Mouse (Mus musculus) cerebellum, postnatal 10 days (tissue): ENCODE results near the gene N4bp2l1.
A peak's percentile ranks its signal among the peaks of the same experiment; 100 is the strongest.

Source experiments
- DNase-seq, 2 experiments: peaks; one replicate each; pipeline ENCODE4 v3.0.0; 2021; ENCODE audit warnings: mixed read lengths in 2 of 2

N4bp2l1 gene

DNA sequence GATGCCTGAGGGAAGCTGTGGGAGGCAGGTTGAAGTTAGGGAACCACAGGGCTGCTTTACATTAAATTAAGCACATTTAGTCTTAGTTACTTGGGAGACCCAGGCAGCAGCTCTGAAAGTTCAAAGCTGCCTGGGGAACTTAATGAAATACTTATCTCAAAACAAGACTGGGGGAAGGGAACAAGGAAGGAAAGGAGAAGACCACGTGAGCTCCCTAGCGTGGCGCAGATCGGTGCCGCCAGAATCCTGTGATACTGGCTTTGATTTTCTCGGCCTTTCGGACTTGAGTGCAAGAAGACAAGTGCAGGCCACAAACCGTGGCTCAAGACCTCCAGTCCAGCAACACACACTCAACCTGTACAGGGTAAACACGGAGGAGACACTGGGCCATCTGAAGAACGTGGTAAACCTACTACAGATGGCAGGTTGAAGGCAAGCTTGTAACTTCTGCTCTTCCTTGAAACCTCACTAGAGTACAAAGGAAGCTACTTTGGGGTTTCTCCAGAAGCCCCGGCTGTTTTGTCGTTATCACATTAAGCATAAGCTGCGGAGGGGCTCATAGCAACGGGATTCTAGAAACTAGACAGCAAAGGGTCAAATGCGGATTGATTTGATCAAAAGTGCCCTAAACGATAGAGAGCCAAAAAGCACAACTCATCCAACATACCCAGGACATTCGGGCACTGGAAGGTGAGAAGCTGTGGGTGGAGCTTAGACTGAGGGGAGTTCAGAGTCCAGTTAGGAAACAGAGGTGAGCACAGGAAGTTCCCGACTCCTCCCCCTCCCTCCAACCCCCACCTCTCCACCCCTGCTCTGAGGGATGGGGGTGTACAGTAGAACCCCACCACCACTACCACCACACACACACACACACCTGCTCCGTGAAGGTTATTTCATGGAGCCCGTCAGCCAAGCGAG is 1.5 kb upstream of the N4bp2l1 start:
- DNase-seq = no peak

DNA sequence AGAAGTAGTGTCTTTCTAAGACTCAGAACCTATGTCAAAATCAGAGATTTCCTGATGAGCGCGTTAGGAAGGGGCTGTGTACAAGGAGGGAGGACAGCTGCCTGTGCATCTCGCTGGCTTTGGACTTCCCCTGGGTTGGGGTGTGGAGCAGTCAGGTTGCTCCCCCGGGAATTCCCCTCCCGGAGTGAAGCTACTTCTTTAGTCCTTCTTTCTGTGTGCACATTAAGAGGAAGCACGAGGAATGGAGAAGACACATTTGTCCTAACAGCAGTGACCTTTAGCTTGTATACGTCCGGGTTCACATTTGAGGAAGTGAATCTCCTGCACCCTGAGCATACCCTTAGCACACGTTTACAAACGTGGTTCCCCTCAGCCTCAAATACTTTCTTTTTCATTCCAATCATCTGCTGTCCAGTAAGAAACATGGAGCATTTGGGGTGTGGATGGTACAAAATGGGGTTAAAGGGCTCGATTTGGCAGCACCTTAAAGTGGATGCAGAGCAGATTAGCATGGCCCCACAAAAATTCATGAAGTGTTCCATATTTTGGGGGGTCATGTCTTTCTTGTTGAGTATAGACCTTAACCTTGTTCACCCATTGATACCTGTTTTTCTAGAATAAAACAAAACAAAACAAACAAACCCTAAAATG is 1.5 kb downstream of the N4bp2l1 start:
- DNase-seq = peak; percentile 30

DNA sequence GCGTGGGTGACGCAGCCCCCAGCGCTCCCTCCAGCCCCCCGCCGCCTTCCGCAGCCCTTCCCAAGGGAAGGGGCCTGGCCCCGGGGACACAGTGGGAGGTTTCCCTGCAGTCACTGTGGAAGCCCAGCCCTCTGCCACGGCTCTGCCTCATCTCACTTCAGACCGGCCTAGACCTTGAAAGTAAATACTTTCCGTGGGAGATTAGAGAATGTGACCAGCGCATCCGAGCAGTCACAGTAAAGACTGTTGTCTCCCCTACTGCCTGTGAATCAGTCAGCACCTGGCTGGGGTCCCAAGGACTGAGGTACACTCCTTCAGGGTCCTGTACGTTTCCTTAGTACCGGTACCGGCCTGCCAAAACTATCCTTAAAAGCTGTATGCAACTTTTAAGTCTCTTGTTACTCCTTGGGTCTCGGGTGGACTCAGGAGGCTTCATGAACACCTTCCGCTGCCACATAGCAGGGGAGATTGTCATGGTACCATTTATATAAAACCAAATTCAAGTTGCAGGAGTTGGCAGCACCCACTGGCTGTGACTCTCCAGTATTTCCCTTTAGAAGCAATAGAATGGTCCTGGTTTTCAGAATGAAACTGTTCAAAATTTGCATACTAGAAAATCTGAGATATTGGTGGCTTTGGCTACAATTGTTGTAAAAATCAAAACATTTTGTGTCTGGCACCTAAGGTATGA is 2.2 kb downstream of the N4bp2l1 start:
- peak in 1 of 2 experiments; percentile 69 for DNase-seq

DNA sequence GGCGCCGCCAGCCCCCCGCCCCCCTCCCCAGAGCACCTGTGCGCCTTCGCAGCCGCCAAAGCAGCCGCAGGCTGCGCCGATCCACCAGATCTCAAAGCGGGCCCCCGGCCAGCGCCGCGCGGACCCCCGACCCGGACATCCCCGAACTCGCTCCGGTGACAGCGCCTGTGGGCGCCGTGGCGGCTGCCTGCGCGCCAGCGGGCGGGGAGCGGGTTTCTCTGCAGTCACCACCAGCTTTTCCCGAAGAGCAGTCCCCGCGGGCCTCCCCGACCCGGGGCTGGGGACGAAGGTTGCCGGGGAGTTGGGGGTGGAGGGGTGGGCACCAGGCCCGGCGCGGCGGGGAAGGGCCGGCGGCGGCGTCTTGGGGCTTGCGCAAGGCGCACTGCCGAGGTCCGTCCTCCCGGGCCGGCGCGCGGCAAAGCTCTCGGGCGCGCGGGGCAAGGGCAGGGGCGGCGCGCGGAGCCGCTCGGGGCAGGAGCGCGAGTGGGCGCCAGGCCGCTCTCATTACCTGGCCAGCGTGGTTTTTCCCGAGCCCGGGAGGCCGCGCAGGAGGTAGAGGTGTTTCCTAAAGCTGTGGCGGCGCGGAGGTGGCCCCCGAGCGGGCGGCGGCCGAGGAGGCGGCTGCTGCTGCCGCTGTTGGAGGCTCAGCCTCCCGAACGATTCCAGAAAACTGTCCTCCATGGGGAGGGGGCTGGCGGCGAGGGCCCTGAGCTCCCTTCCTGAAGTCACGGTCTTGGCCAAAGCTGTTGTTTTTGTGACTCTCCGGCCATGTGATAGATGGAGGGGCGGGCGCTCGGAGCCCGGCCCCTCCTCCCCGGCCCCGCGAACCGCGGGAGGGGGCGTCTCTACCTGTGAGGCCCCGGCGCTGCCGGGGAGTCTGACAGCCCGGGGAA is 3.0 kb downstream of the N4bp2l1 start:
- DNase-seq = peak; percentile 81 to 82

DNA sequence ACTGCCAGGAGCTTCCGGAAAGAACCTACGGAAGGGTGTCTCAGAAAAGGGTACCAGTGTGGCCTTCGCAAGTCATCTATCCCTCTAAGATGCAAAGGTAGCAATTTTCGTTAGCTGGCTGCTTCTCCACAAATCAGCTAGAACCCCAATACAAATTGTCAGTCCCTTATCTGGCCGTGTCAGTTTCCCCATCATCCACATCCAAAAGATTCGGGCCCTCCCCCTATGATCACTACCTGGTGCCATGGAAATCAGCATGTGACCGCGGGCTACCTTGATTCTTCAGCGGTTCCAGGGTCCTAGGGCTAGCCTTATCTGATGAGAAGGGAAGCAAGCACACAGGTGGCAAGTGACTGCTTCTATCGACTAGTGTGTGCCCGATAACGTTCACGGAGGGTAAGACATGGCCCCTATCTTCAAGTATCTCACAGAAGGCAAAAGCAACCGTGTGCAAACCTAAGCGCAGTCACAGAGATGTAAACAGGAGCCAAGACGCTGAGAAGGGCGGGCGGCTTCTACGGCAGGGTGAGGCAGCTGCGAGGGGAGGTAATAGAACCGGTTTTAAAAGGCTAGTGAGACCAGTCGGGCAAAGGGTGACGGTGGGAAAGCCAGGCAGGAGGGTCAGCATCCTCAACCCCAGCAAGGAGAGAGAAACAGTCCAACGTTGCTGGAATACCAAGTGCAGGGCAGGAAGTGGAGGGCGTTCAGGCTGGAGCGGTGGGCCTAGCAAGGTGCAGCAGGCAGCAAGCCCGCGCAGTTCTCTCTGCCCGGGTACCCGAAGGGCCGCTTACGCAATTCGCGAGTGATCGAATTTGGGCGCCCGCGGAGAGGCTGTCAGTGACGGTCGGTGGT is 3.9 kb downstream of the N4bp2l1 start:
- DNase-seq = peak; percentile 56 to 63

DNA sequence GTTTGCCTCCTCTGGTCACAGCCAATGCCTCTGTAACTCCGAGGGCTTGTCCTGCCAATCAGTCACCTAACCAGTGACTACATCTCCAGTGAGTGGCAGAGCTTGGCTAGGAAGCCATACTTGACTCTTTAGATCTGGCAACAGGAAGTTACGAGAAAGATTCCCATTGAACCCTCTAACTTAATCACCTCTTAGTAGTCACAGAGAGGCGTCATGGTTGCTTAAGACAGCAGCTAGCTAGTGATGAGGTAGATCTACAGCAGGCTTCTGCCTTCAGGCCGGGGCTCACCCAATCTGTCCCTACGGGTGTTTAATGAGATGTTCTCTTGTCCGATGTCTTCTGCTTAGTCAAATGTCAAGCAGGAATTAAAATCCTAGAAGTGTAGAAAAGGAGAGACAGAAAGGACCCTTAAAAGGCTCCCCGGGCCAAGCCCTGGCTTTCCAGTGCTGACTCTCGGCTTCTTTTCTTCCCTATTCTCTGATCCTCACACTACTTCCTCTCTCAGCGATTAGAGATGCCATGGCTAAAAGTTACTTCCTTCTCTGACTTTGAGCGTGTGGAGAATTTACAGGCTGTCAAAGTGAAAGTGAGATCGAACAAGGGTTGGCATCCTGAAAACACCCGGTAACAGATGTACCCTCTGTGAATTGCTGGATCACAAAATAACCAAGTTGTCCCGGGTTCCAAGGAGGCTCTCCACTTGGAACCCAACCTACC is 4.6 kb downstream of the N4bp2l1 start:
- DNase-seq = peak in 1 of 2 experiments; percentile 14

DNA sequence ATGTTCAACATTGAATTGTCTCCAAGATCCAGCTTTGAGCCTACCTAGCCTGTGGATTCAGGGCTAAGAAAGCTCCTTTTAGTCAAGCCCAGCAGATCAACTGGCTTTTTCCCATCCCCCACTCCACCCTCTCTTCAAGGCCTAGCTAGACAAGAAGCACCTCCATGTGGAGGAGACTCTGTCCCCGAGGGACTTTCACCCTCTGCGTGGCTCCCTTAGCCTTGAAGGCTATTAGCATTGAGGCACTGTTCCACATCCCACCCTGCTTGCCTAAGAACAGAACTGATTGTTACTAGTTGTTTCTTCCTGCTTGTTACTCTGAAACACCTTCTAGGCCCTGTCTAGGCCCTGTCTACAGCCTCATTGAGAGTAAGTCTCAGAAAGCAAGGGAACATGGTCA is 7.0 kb downstream of the N4bp2l1 start:
- no peak for DNase-seq

DNA sequence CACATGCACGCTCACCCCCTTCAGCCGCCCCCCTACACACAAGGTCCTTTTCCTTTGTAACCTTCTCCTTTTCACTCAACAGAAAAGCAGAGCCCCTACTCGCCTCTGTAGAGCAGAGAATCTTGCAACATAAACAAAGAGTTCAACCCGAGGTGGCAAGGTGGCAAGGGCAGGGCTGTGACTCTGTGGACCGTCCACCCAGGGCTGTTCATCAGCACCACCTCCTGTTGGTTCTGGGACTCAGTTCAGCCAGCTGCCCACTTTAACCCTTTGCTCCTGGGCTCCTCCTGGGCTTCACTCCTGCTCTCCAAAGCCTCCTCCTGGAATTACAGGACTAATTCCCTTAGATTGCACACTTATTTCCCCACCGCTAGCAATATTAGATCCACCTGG is 12.7 kb downstream of the N4bp2l1 start:
- DNase-seq = no peak

DNA sequence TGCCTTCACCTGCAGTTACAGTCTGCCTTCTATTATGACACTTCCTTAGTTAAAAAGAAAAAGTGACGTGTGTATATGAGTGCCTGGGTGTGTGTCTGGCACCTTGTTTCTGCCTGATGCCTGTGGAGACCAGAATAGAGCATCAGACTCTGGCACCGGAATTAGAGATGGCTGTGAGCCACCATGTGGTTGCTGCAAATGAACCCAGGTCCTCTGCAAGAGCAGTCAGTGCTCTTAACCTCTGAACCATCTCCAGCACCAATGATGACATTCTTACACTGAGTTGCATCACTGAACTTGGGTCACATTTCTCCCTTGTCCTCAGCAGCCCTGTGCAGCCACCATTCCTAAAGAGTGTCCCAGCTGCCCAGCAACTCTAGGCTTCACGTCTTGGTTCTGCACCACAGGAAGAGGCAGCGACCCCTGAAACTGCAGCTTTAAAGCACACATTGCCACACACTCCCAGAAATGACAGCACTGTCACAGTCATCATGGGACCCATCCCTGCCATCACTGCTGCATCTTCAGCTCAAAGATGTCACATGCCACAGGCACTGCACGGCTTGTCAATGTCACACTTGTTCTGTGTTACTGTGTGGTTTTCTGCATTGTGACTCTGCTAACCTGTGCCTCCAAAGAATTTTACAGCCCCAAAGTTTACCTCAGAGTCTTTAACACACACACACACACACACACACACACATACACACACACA is 13.2 kb downstream of the N4bp2l1 start:
- DNase-seq = peak; percentile 30 to 40

DNA sequence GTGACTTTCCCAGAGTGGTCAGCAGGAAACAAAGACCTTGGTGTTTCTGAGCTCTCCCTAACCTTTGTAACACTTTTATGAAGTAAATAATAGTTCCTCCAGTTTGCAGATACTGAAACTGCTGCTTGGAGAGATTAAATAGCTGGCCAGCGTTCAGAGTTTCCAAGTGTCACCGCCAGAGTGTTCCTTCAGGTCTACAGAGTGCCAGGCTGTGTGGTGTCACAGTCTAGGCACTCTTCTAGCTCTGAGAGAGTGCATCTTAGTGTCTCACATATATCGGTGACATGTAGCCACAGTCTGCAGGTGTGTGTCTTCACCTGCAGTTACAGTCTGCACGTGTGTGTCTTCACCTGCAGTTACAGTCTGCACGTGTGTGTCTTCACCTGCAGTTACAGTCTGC is 13.8 kb downstream of the N4bp2l1 start:
- DNase-seq = no peak

DNA sequence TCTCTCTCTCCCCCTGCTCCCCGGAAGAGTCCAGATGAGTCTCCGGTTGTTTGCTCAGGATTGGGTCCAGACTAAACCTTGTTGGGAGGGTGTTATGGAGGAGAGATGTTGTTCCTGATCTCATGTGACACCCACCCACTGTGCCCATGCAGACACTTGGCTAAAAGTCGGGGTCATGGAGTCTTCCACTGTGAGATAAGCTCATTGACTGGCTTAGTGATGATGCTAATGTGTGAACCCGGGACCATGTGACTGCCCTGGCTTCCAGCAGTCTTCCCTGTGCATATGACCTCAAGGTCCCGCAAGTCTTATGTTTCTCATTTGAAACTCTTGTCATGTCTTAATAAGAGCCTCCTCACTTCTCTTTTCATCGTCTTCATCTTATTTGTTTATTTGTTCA is 15.8 kb downstream of the N4bp2l1 start:
- peak; percentile 73 to 79 for DNase-seq

DNA sequence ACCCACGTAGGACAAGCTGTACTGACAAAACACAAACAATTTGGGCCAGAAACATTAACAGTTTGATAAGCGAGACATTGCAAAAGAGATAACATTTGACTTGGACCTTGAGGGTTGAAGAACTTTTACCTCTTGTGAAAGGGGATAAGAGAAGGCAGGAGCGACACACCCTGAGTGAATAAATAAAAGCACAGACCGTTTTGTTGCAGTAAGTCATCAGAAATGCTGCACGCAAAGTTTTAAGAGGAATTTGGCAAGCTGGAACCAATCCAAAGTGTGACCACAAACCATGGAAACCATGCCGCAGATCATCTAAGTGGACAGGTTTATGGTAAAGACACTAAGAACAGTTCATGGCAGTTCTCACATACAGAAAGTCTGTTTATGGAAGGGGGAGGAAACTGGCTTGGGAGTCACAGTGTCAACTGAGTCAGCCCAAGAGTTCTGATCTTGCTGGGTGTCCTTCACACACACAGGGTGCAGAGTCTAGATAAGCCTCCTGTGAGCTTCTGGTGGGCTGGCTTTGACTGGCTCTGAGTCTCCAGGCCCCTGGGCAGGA is 18.3 kb downstream of the N4bp2l1 start:
- DNase-seq = no peak

DNA sequence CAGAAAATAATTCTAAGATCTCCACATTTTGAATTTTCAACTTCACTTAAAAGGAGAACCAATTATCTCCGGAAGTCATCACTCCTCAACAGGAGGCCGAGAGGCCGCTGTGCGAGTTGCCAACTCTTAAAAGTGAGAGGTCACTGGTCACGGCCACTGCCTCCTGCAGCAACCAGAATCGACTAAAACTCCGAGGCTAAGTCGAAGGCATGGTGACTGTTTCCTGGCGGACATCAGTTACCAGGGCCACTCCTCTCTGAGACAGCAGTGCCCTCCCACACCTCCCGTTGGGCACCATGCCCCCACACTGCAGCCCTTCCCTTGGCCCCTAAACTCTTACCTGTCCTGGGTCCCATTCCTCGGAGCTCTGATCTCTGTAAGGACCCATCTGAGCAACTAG is 20.2 kb downstream of the N4bp2l1 start:
- no peak for DNase-seq

DNA sequence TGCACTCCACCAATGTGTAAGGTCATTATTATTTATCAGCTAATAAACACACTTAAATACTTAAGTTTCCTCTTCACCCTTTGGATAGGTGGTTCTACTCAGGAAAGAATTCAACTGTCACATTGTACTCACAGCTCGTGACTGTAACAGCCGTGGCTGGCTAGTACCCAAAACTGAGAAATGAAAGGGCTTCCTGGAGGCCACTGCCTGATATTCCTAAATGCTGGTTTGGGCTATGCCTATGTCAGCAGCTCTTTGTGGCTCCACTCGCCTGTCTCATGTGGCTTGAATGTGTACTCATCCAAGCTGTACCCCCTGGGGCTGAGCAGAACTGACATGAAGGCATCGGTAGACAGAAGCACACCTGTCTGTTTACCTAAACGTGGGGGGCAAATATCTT is 22.1 kb downstream of the N4bp2l1 start:
- no peak for DNase-seq

DNA sequence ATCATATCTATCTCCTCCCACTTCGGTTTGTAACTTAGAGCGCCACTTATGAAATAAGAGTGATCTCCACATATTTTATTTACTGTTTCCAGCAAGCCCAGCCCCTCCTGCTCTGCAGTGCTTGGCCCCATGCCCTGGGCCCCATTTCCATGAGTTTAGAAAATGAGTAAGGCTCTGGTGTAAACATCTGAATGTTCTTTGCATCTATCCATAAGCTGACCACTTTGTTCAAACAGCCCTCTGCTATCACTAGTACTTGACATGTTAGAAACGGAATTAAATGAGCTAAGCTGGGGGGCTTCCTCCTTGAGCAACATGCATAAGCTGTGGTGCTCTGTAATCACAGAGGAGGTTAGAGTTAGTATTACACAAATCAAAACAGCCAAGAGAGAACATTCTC is 22.6 kb downstream of the N4bp2l1 start:
- no peak for DNase-seq

DNA sequence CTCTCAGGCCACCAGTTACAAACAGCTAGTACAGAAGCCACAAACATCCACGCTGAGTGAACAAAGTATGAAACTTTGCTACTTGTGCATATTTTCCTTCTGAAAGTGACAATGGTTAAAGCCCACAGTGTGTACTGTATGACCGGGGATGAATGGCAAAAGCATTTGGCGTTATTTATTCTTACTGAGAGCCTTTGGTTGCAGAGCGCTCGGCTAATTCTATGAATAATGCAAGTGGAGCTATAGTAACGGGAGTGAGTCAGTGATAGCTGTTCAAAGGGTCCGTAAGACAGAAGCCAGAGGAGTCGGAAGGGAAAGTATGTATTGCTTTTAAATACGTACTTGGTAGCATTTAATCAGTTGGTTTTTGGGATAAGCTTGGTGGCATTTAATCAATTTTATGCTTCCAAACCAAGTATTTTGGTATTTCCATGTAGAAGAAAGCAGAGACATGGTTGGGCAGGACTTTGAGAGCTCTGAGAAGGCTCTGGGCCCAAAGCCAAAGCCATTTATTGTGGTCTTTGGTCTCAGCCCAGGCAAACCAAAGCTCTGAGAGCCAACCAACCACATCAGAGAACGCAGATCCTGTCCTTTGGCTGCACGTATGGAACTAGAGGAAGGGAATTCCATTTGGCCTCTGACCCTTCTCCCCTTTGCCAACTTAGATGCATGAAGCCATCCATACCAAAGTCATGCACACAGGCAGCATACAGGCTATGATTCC is 26.3 kb downstream of the N4bp2l1 start:
- DNase-seq = peak; percentile 17 to 29

DNA sequence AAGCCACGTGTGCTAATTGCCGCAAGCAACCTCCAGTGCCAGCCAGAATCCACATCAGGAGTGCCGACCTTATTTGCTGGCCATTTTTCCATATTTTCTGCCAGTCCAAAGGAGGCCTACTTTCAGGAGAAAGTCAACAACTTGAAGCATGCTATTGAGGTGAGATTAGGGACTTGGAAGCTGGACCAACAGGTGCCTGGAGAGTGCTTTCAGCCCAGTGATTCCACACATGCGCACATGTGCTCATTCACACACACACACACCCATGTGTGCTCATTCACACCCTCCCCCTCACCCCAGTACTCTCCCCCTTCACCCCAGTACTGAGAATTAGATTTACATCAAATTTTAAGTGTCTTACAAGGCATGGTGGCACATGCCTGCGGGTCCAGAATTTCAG is 30.0 kb downstream of the N4bp2l1 start:
- DNase-seq = no peak

DNA sequence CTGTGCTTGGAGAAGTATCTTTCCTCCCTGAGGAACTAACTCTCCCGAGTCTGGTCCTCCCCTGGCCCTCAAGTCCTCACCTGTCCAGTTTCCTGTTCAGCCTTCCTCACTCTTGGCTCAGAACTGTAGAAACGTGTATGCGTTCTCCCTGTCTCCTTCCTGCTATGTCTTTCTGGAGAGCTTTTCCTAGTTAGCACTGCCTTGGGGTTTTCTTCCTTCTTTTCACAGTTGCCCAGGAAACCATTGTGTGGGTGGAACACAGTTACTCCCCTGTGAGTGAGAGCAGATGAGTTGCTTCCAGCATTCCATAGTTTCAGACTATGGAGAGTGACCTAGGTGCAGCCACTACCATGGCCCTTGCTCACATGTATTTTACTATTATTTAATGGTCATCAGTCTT is 30.8 kb downstream of the N4bp2l1 start:
- DNase-seq = no peak

DNA sequence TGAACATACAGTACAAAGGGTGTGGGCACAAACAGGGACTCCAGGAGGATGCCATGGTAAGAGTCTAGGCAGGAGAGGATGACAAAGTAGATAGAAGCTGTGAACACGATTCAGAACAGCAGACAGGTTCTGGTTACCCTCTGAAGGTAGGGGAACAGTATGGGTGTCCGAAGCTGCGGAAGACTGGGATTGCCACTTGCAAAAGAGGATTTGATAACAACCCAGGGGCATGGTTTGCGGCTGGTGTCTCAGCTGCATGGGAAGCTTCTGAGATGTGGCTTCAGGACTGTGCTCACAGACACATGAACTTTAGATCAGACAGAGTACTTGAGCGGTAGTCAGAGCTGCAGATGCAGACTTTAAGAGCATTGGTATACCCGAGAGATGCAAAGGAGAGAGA is 32.6 kb downstream of the N4bp2l1 start:
- DNase-seq = no peak
